Mouse (Mus musculus): ENCODE data around the gene Gm11214. TPM values are rescaled to one million over a fixed set of nuclear protein-coding genes. Genes with fewer than 3 reads are reported as not detected.

The Gm11214 gene
- polyA plus RNA-seq, 1 experiment from 2014 or later = not detected

- no peak overlapping the region for H3K9ac ChIP-seq (ENCODE audit: low read length)
- H3K4me2 ChIP-seq (ENCODE audit: low read depth, severe bottlenecking) = no peak overlapping the region
- H3K27me3 ChIP-seq (ENCODE audit: control insufficient read depth, insufficient read depth, low read length) = no peaks in the 10 kb centered on the region
- no peaks in the 10 kb centered on the region for H3K36me3 ChIP-seq (ENCODE audit: control insufficient read depth, insufficient read depth, low read length)
- WGBS = 86% methylated on average over 3 of the region's 3 CpGs
- H3K4me3 ChIP-seq (ENCODE audit: low read depth, low read length) = no peak overlapping the region
- no peak for ATAC-seq (ENCODE audit: insufficient number of reproducible peaks, low FRiP score, low TSS enrichment, low read depth)
- H3K27ac ChIP-seq (replicated peaks; ENCODE audit: low read depth, low read length) = no peak overlapping the region
- H3K4me1 ChIP-seq (ENCODE audit: control insufficient read depth, insufficient read depth, low read length) = no peaks in the 10 kb centered on the region
- H3K9me3 ChIP-seq (ENCODE audit: control insufficient read depth, low read length) = no peaks in the 10 kb centered on the region
- DNase-seq (ENCODE audit: low spot score) = no peak
These were observed 18.4 kb upstream of the Gm11214 start for GRCm38 (mm10) chr4:63681557-63681956.

GRCm38 (mm10) chr4:63675128-63675527 lies 11.9 kb upstream of the Gm11214 start:
- DNase-seq (ENCODE audit: low spot score) (no peak), ATAC-seq (ENCODE audit: insufficient number of reproducible peaks, low FRiP score, low TSS enrichment, low read depth) (no peak)
- Histone ChIP-seq H3K4me1 (ENCODE audit: control insufficient read depth, insufficient read depth, low read length) (no peaks in the 10 kb centered on the region), H3K27ac (replicated peaks; ENCODE audit: low read depth, low read length) (no peak overlapping the region), H3K4me3 (ENCODE audit: low read depth, low read length) (no peak overlapping the region), H3K4me2 (ENCODE audit: low read depth, severe bottlenecking) (no peak overlapping the region), H3K9me3 (ENCODE audit: control insufficient read depth, low read length) (no peaks in the 10 kb centered on the region), H3K36me3 (ENCODE audit: control insufficient read depth, insufficient read depth, low read length) (no peaks in the 10 kb centered on the region), H3K9ac (ENCODE audit: low read length) (no peak overlapping the region), H3K27me3 (ENCODE audit: control insufficient read depth, insufficient read depth, low read length) (no peaks in the 10 kb centered on the region)
- 69% methylated on average over 2 of the region's 2 CpGs for WGBS

GRCm38 (mm10) chr4:63668255-63668654 lies 5.1 kb upstream of the Gm11214 start:
- H3K9me3 ChIP-seq (ENCODE audit: control insufficient read depth, low read length) = no peaks in the 10 kb centered on the region
- no peaks in the 10 kb centered on the region for H3K36me3 ChIP-seq (ENCODE audit: control insufficient read depth, insufficient read depth, low read length)
- no peak overlapping the region for H3K4me2 ChIP-seq (ENCODE audit: low read depth, severe bottlenecking)
- no peak overlapping the region for H3K27ac ChIP-seq (replicated peaks; ENCODE audit: low read depth, low read length)
- H3K27me3 ChIP-seq (ENCODE audit: control insufficient read depth, insufficient read depth, low read length) = no peaks in the 10 kb centered on the region
- 77% methylated on average over 4 of the region's 4 CpGs for WGBS
- ATAC-seq (ENCODE audit: insufficient number of reproducible peaks, low FRiP score, low TSS enrichment, low read depth) (no peak), DNase-seq (ENCODE audit: low spot score) (no peak)
- H3K4me3 ChIP-seq (ENCODE audit: low read depth, low read length) = no peak overlapping the region
- no peak overlapping the region for H3K9ac ChIP-seq (ENCODE audit: low read length)
- H3K4me1 ChIP-seq (ENCODE audit: control insufficient read depth, insufficient read depth, low read length) = no peaks in the 10 kb centered on the region

GRCm38 (mm10) chr4:63665738-63666137 lies 2.6 kb upstream of the Gm11214 start:
- Histone ChIP-seq H3K9ac (ENCODE audit: low read length) (no peak overlapping the region), H3K27ac (replicated peaks; ENCODE audit: low read depth, low read length) (no peak overlapping the region), H3K27me3 (ENCODE audit: control insufficient read depth, insufficient read depth, low read length) (no peaks in the 10 kb centered on the region), H3K4me2 (ENCODE audit: low read depth, severe bottlenecking) (no peak overlapping the region), H3K4me1 (ENCODE audit: control insufficient read depth, insufficient read depth, low read length) (no peaks in the 10 kb centered on the region), H3K9me3 (ENCODE audit: control insufficient read depth, low read length) (no peaks in the 10 kb centered on the region), H3K4me3 (ENCODE audit: low read depth, low read length) (no peak overlapping the region), H3K36me3 (ENCODE audit: control insufficient read depth, insufficient read depth, low read length) (no peaks in the 10 kb centered on the region)
- DNase-seq (ENCODE audit: low spot score) (no peak), ATAC-seq (ENCODE audit: insufficient number of reproducible peaks, low FRiP score, low TSS enrichment, low read depth) (no peak)
- 83% methylated on average over 7 of the region's 7 CpGs for WGBS

DNA sequence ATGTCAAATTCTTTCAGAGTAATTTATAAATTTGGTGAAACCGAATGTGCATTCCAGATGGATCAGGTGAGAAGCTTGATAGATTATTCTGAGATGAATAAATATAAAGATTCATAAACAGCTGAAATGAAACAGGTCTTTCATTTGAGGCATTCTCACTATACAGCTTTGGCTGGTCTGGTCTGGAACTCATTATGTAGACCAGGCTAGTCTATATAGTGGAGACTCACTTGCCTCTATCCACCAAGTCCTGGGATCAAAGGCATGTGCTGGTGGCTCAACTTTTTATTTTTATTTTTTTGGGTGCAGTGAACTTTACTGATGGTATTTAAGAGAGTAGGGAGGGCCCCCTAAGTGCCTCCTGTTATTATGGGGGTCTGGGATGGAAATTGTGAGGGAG lies 1.3 kb downstream of the Gm11214 start:
- 84% methylated on average over 1 of the region's 1 CpGs for WGBS
- DNase-seq (ENCODE audit: low spot score) = no peak
- Histone ChIP-seq H3K4me3 (ENCODE audit: low read depth, low read length) (no peak overlapping the region), H3K4me2 (ENCODE audit: low read depth, severe bottlenecking) (no peak overlapping the region), H3K27ac (replicated peaks; ENCODE audit: low read depth, low read length) (no peak overlapping the region), H3K9ac (ENCODE audit: low read length) (no peak overlapping the region), H3K9me3 (ENCODE audit: control insufficient read depth, low read length) (no peaks in the 10 kb centered on the region), H3K27me3 (ENCODE audit: control insufficient read depth, insufficient read depth, low read length) (no peaks in the 10 kb centered on the region), H3K4me1 (ENCODE audit: control insufficient read depth, insufficient read depth, low read length) (no peaks in the 10 kb centered on the region), H3K36me3 (ENCODE audit: control insufficient read depth, insufficient read depth, low read length) (no peaks in the 10 kb centered on the region)
- no peak for ATAC-seq (ENCODE audit: insufficient number of reproducible peaks, low FRiP score, low TSS enrichment, low read depth)

DNA sequence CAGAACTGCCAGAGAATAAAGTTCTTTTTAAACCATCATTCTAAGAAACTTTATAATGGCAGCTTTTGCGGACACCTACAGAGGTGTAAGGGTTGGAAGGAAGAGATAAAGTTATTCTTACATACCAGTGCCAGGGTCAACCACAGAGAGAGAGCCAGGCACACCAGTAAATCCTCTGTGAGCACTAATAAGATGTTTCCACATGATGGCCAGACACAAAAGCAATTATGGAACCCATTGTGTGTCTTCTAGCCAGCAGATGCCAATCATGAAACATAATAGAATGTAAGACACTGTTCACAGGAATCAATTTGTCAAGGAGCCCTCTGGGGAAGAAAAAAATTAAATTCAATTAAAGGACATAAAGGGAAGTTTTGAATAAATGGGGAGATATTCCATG lies 1.8 kb downstream of the Gm11214 start:
- Histone ChIP-seq H3K4me3 (ENCODE audit: low read depth, low read length) (no peak overlapping the region), H3K27ac (replicated peaks; ENCODE audit: low read depth, low read length) (no peak overlapping the region), H3K4me2 (ENCODE audit: low read depth, severe bottlenecking) (no peak overlapping the region), H3K27me3 (ENCODE audit: control insufficient read depth, insufficient read depth, low read length) (no peaks in the 10 kb centered on the region), H3K4me1 (ENCODE audit: control insufficient read depth, insufficient read depth, low read length) (no peaks in the 10 kb centered on the region), H3K9me3 (ENCODE audit: control insufficient read depth, low read length) (no peaks in the 10 kb centered on the region), H3K36me3 (ENCODE audit: control insufficient read depth, insufficient read depth, low read length) (no peaks in the 10 kb centered on the region), H3K9ac (ENCODE audit: low read length) (no peak overlapping the region)
- WGBS = 77% methylated on average over 1 of the region's 1 CpGs
- no peak for DNase-seq (ENCODE audit: low spot score)
- no peak for ATAC-seq (ENCODE audit: insufficient number of reproducible peaks, low FRiP score, low TSS enrichment, low read depth)

DNA sequence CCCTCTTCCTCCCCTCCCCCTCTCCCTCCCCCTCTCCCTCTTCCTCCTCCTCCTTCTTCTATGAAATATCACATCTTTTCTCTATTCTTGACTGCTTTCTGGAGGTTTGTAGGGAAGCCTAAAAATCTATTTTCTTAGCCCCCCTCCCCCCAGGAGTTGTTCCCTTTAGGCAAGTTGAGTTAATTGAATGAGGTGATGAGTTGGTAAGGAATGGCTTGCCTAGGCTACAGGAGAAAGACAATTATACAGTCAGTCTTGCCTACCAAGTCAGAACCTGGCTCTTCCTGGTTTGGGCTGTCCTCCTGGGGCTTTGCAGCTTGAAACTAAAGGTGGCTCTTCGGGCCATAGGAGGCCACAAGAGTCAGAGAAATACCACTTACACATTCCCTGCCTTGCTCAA lies 3.4 kb downstream of the Gm11214 start:
- 88% methylated on average over 1 of the region's 1 CpGs for WGBS
- Histone ChIP-seq H3K4me3 (ENCODE audit: low read depth, low read length) (no peak overlapping the region), H3K36me3 (ENCODE audit: control insufficient read depth, insufficient read depth, low read length) (no peaks in the 10 kb centered on the region), H3K9ac (ENCODE audit: low read length) (no peak overlapping the region), H3K27me3 (ENCODE audit: control insufficient read depth, insufficient read depth, low read length) (no peaks in the 10 kb centered on the region), H3K27ac (replicated peaks; ENCODE audit: low read depth, low read length) (no peak overlapping the region), H3K4me2 (ENCODE audit: low read depth, severe bottlenecking) (no peak overlapping the region), H3K4me1 (ENCODE audit: control insufficient read depth, insufficient read depth, low read length) (no peaks in the 10 kb centered on the region), H3K9me3 (ENCODE audit: control insufficient read depth, low read length) (no peaks in the 10 kb centered on the region)
- DNase-seq (ENCODE audit: low spot score) (no peak), ATAC-seq (ENCODE audit: insufficient number of reproducible peaks, low FRiP score, low TSS enrichment, low read depth) (no peak)

DNA sequence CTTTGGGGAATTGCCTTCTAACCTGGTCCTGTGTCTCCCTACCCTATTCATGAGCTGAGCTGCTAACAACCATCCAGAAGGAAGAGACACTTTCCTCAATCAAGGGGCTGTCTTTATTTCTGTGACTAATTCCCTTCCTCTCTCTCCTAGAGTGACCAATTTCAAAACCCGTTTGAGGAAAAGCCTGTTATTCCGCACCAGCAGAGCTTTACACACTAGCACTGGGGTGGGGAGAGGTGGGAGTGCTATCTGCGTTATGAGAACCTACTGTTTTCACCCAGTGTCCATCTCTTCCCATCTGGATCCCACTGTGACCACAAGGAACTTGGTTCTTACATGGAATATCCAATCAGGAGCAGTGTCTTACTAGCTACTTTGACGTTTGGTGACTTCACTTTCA lies 4.1 kb downstream of the Gm11214 start:
- H3K4me2 ChIP-seq (ENCODE audit: low read depth, severe bottlenecking) = no peak overlapping the region
- H3K36me3 ChIP-seq (ENCODE audit: control insufficient read depth, insufficient read depth, low read length) = no peaks in the 10 kb centered on the region
- no peak overlapping the region for H3K27ac ChIP-seq (replicated peaks; ENCODE audit: low read depth, low read length)
- DNase-seq (ENCODE audit: low spot score) (no peak), ATAC-seq (ENCODE audit: insufficient number of reproducible peaks, low FRiP score, low TSS enrichment, low read depth) (no peak)
- no peaks in the 10 kb centered on the region for H3K27me3 ChIP-seq (ENCODE audit: control insufficient read depth, insufficient read depth, low read length)
- H3K9ac ChIP-seq (ENCODE audit: low read length) = no peak overlapping the region
- 57% methylated on average over 4 of the region's 4 CpGs for WGBS
- no peak overlapping the region for H3K4me3 ChIP-seq (ENCODE audit: low read depth, low read length)
- H3K9me3 ChIP-seq (ENCODE audit: control insufficient read depth, low read length) = no peaks in the 10 kb centered on the region
- H3K4me1 ChIP-seq (ENCODE audit: control insufficient read depth, insufficient read depth, low read length) = no peaks in the 10 kb centered on the region

GRCm38 (mm10) chr4:63654381-63654780 lies 8.8 kb downstream of the Gm11214 start:
- ATAC-seq (ENCODE audit: insufficient number of reproducible peaks, low FRiP score, low TSS enrichment, low read depth) (no peak), DNase-seq (ENCODE audit: low spot score) (no peak)
- Histone ChIP-seq H3K4me3 (ENCODE audit: low read depth, low read length) (no peak overlapping the region), H3K36me3 (ENCODE audit: control insufficient read depth, insufficient read depth, low read length) (no peaks in the 10 kb centered on the region), H3K4me1 (ENCODE audit: control insufficient read depth, insufficient read depth, low read length) (no peaks in the 10 kb centered on the region), H3K9me3 (ENCODE audit: control insufficient read depth, low read length) (no peaks in the 10 kb centered on the region), H3K9ac (ENCODE audit: low read length) (no peak overlapping the region), H3K4me2 (ENCODE audit: low read depth, severe bottlenecking) (no peak overlapping the region), H3K27me3 (ENCODE audit: control insufficient read depth, insufficient read depth, low read length) (no peaks in the 10 kb centered on the region), H3K27ac (replicated peaks; ENCODE audit: low read depth, low read length) (no peak overlapping the region)
- WGBS = 33% methylated on average over 1 of the region's 1 CpGs

Data from limb, embryonic 11.5 days (tissue).